Mouse (Mus musculus): Measurements from ENCODE around the gene Doc2b. TPM values are rescaled to one million over a fixed set of nuclear protein-coding genes. Genes with fewer than 3 reads are reported as not detected.
"Not testable (repeated sequence)": the region's sequence is repeated elsewhere in the genome, so short reads cannot be mapped to it uniquely, and the experiment has no call there.

Doc2b gene
- total RNA-seq, 2 experiments from 2014 or later, result not detected

DNA sequence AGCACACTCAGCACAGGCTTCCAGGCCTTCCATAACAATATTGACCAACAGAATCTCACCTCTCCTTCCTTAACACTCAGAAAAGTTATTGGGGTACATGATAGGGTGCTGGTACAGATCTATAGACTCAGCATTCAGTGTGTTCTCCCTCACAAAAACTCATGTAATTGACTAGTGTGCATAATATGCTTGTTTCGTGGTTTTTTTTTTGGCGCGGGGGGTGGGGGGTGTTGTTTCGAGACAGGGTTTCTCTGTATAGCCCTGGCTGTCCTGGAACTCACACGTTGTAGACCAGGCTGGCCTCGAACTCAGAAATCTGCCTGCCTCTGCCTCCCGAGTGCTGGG, 57.4 kb downstream of the Doc2b start:
- no peak for ATAC-seq (ENCODE audit: poor library complexity, severe bottlenecking)

DNA sequence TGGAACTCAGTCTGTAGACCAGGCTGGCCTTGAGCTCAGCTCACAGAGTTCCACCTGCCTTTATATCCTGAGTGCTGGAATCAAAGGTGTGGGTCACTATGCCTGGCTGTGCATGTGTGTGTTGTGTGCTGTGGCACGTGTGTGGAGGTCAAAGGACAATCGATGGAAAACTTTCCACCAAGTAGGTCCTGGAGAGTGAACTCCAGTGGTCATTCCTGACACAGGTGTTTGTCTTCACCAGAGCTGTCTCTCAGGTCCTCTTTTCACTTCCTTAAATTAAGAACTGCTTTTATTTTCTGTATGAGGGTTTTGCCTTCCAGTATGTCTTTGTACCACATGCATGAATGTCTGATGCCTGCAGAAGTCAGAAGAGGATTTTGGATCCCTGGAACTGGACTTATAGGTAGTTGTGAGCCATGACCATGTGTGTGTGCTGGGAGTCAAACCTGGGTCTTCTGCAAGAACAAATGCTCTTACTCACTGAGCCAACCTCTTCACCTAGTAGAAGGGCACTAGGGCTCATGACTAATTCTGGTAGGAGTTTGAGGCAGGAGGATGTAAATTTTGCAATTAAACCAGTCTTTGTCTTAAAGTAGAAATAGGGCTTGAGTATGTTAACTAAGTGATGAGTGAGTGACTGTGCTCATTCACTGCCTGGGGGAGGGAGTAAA, 57.9 kb downstream of the Doc2b start:
- no peak; the same call in 1 of the 2 replicates for ATAC-seq (ENCODE audit: poor library complexity, severe bottlenecking)

- no peak for ATAC-seq (ENCODE audit: poor library complexity, severe bottlenecking)
Observed at GRCm38 (mm10) chr11:75736978-75737377, 58.9 kb downstream of the Doc2b start.

- no peak for ATAC-seq (ENCODE audit: poor library complexity, severe bottlenecking)
Observed at GRCm38 (mm10) chr11:75735462-75736252, 60.2 kb downstream of the Doc2b start.

- ATAC-seq (ENCODE audit: poor library complexity, severe bottlenecking), result peak; percentile 41
Observed at GRCm38 (mm10) chr11:75733227-75733940, 62.5 kb downstream of the Doc2b start.

- ATAC-seq (ENCODE audit: poor library complexity, severe bottlenecking), result peak; percentile 86
Observed at GRCm38 (mm10) chr11:75732434-75733226, 63.2 kb downstream of the Doc2b start, which contains the start of gene Ywhae. Gene Ywhae (plus strand): TSS chr11:75732869.

GRCm38 (mm10) chr11:75727659-75728058, 68.2 kb downstream of the Doc2b start:
- not testable (repeated sequence) for ATAC-seq (ENCODE audit: poor library complexity, severe bottlenecking)

- ATAC-seq (ENCODE audit: poor library complexity, severe bottlenecking), result no peak
Observed at GRCm38 (mm10) chr11:75727168-75727567, 68.7 kb downstream of the Doc2b start.

GRCm38 (mm10) chr11:75722339-75722738, 73.5 kb downstream of the Doc2b start:
- ATAC-seq (ENCODE audit: poor library complexity, severe bottlenecking), result no peak

Other genes starting within 250 kb of the Doc2b start
- 387 and 430 TPM in 2 replicates for gene Pitpna, start 208.0 kb downstream of the Doc2b start, total RNA-seq (2015)
- gene Pitpna, start 208.0 kb downstream of the Doc2b start, total RNA-seq (2017), result 178 and 226 TPM in 2 replicates
- gene Inpp5k, start 165.1 kb downstream of the Doc2b start, total RNA-seq (2015), result 76.2 and 79.9 TPM in 2 replicates
- gene Inpp5k, start 165.1 kb downstream of the Doc2b start, total RNA-seq (2017), result 44.5 and 46.5 TPM in 2 replicates
- gene Myo1c, start 145.5 kb downstream of the Doc2b start, total RNA-seq (2015), result 21.2 and 28.4 TPM in 2 replicates
- gene Myo1c, start 145.5 kb downstream of the Doc2b start, total RNA-seq (2017), result 25.3 and 29.2 TPM in 2 replicates
- gene Crk, start 116.8 kb downstream of the Doc2b start, total RNA-seq (2015), result 52.1 and 54.9 TPM in 2 replicates
- 50.7 and 56.2 TPM in 2 replicates for gene Crk, start 116.8 kb downstream of the Doc2b start, total RNA-seq (2017)
- 494 and 497 TPM in 2 replicates for gene Ywhae, start 63.2 kb downstream of the Doc2b start, total RNA-seq (2015)
- 231 and 282 TPM in 2 replicates for gene Ywhae, start 63.2 kb downstream of the Doc2b start, total RNA-seq (2017)
- 0.49 and 0.84 TPM in 2 replicates for gene Rph3al, start 142.4 kb upstream of the Doc2b start, total RNA-seq (2015)
- gene Rph3al, start 142.4 kb upstream of the Doc2b start, total RNA-seq (2017), result 1.3 TPM in 1 of 2 replicates, not detected in the other
- gene 1700016K19Rik, start 203.9 kb upstream of the Doc2b start, total RNA-seq (2015), result not detected in 2 replicates
- gene 1700016K19Rik, start 203.9 kb upstream of the Doc2b start, total RNA-seq (2017), result not detected in 2 replicates
- 34.6 and 37.5 TPM in 2 replicates for gene Rflnb, start 231.7 kb upstream of the Doc2b start, total RNA-seq (2015)
- 45.7 and 54.6 TPM in 2 replicates for gene Rflnb, start 231.7 kb upstream of the Doc2b start, total RNA-seq (2017)